Mouse (Mus musculus) stomach, postnatal 0 days (tissue): ENCODE measurements around the gene 1700123O20Rik. TPM values are rescaled to one million over a fixed set of nuclear protein-coding genes. Genes with fewer than 3 reads are reported as not detected.

Experiments
- ATAC-seq: fragments of 200-750 bp; cut with Nextera tagmentation; 2 replicates; pipeline ENCODE4 v1.8.0; 2017; ENCODE audit not compliant: low FRiP score, low TSS enrichment
- DNase-seq: peaks from one replicate; pipeline ENCODE4 v3.0.0-alpha.2; 2016; ENCODE audit warnings: low spot score
- H3K27ac ChIP-seq: fragments of 300-500 bp; sonication (generic); replicated peaks from 2 replicates; pipeline ENCODE4 v1.5.1; 2014; ENCODE audit warnings: mild to moderate bottlenecking, control low read depth
- H3K27me3 ChIP-seq: fragments of 300-500 bp; sonication (generic); 2 replicates; pipeline ENCODE4 v1.6.1; 2014; ENCODE audit warnings: low read length; ENCODE audit not compliant: control insufficient read depth, insufficient read depth
- H3K36me3 ChIP-seq: fragments of 300-500 bp; sonication (generic); 2 replicates; pipeline ENCODE4 v1.6.1; 2014; ENCODE audit warnings: low read length, mixed read lengths; ENCODE audit not compliant: control insufficient read depth, insufficient read depth
- H3K4me1 ChIP-seq: fragments of 300-500 bp; sonication (generic); replicated peaks from 2 replicates; pipeline ENCODE4 v1.6.1; 2014; ENCODE audit warnings: antibody characterized with exemption; ENCODE audit not compliant: control insufficient read depth, insufficient read depth
- H3K4me2 ChIP-seq: fragments of 300-500 bp; sonication (generic); replicated peaks from 2 replicates; pipeline ENCODE4 v1.6.1; 2014; ENCODE audit warnings: low read depth, mild to moderate bottlenecking, control low read depth, moderate library complexity
- H3K4me3 ChIP-seq: fragments of 300-500 bp; sonication (generic); 2 replicates; pipeline ENCODE4 v1.5.1; 2014; ENCODE audit warnings: low read depth, low read length, control low read depth
- H3K9ac ChIP-seq: fragments of 300-500 bp; sonication (generic); 2 replicates; pipeline ENCODE4 v1.6.1; 2014; ENCODE audit warnings: mild to moderate bottlenecking, low read length, control low read depth, mixed read lengths
- H3K9me3 ChIP-seq: fragments of 300-500 bp; sonication (generic); 2 replicates; pipeline ENCODE4 v1.6.1; 2016; ENCODE audit warnings: low read length; ENCODE audit not compliant: control insufficient read depth
- CTCF ChIP-seq: IDR thresholded peaks from 2 replicates; pipeline ENCODE4 v1.5.1; 2016; ENCODE audit warnings: antibody characterized with exemption, low read depth, mild to moderate bottlenecking, moderate library complexity
- EP300 ChIP-seq: optimal IDR thresholded peaks from 2 replicates; pipeline ENCODE3; 2016; ENCODE audit warnings: antibody characterized with exemption
- WGBS: fragments of 180-500 bp; shearing (Covaris S2); extraction: QIAGEN DNeasy Blood & Tissue Kit; methylation state at CpG from one replicate; pipeline ENCODE4 v1.1.7; 2014; 5-methylcytosine and 5-hydroxymethylcytosine counted together
- polyA plus RNA-seq: library from polyadenylated mRNA; unstranded; fragments of >200 nt; fragmentation: Nextera tagmentation; extraction: Ambion mirVana; gene quantifications from 2 replicates; pipeline ENCODE4 v1.2.1, GENCODE M21; 2015

The 1700123O20Rik gene
- polyA plus RNA-seq, 1 experiment from 2014 or later, result 61.7 TPM

GRCm38 (mm10) chr14:54720654-54721350, 34.8 kb downstream of the 1700123O20Rik start:
- Histone ChIP-seq H3K4me3 (no peak overlapping the region), H3K9me3 (no peaks in the 10 kb centered on the region), H3K36me3 (no peaks in the 10 kb centered on the region), H3K4me2 (no peak overlapping the region), H3K4me1 (no peaks in the 10 kb centered on the region), H3K9ac (no peak overlapping the region), H3K27me3 (no peaks in the 10 kb centered on the region), H3K27ac (no peak overlapping the region)
- TF ChIP-seq CTCF (no peak), EP300 (no peak)
- WGBS, result 86% methylated on average over 7 of the region's 7 CpGs
- DNase-seq, result no peak
- ATAC-seq, result no peak

GRCm38 (mm10) chr14:54721711-54722110, 35.7 kb downstream of the 1700123O20Rik start:
- no peaks in the 10 kb centered on the region for H3K4me1 ChIP-seq
- DNase-seq (no peak), ATAC-seq (no peak)
- H3K4me2 ChIP-seq, result no peak overlapping the region
- H3K4me3 ChIP-seq, result no peak overlapping the region
- no peaks in the 10 kb centered on the region for H3K27me3 ChIP-seq
- H3K27ac ChIP-seq, result no peak overlapping the region
- no peaks in the 10 kb centered on the region for H3K9me3 ChIP-seq
- H3K9ac ChIP-seq, result no peak overlapping the region
- H3K36me3 ChIP-seq, result no peaks in the 10 kb centered on the region
- 81% methylated on average over 10 of the region's 10 CpGs for WGBS
- TF ChIP-seq EP300 (no peak), CTCF (no peak)

GRCm38 (mm10) chr14:54724049-54724448, 38.0 kb downstream of the 1700123O20Rik start:
- no peaks in the 10 kb centered on the region for H3K9me3 ChIP-seq
- TF ChIP-seq EP300, result no peak
- no peak for TF ChIP-seq CTCF
- 77% methylated on average over 6 of the region's 6 CpGs for WGBS
- no peak overlapping the region for H3K4me3 ChIP-seq
- H3K4me2 ChIP-seq, result no peak overlapping the region
- H3K27me3 ChIP-seq, result no peaks in the 10 kb centered on the region
- DNase-seq (no peak), ATAC-seq (no peak)
- H3K27ac ChIP-seq, result no peak overlapping the region
- H3K4me1 ChIP-seq, result no peaks in the 10 kb centered on the region
- no peak overlapping the region for H3K9ac ChIP-seq
- H3K36me3 ChIP-seq, result no peaks in the 10 kb centered on the region

DNA sequence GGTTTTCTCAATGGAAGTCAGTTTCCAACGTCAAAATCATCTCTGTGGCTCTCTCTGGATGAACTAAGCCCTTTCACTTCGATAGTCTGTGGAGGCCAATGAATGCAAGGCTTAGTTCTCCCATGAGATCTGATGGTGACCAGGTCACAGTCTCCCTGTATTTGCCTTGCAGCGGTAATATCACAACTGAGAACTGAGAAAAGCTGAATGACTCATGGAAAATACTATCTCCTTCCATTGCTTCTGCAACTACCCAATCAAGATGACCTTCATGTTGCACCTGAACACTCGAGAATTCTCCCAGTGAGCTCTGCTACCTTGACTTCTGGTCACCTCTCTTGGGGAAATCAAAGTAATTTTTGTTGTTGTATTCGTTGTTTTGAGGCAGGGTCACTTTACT, 41.5 kb downstream of the 1700123O20Rik start:
- Histone ChIP-seq H3K36me3 (no peaks in the 10 kb centered on the region), H3K27me3 (no peaks in the 10 kb centered on the region), H3K4me1 (no peaks in the 10 kb centered on the region), H3K4me2 (no peak overlapping the region), H3K9ac (no peak overlapping the region), H3K27ac (no peak overlapping the region), H3K4me3 (no peak overlapping the region), H3K9me3 (no peaks in the 10 kb centered on the region)
- no peak for ATAC-seq
- TF ChIP-seq CTCF, result no peak
- no peak for TF ChIP-seq EP300
- 60% methylated on average over 5 of the region's 5 CpGs for WGBS
- no peak for DNase-seq

DNA sequence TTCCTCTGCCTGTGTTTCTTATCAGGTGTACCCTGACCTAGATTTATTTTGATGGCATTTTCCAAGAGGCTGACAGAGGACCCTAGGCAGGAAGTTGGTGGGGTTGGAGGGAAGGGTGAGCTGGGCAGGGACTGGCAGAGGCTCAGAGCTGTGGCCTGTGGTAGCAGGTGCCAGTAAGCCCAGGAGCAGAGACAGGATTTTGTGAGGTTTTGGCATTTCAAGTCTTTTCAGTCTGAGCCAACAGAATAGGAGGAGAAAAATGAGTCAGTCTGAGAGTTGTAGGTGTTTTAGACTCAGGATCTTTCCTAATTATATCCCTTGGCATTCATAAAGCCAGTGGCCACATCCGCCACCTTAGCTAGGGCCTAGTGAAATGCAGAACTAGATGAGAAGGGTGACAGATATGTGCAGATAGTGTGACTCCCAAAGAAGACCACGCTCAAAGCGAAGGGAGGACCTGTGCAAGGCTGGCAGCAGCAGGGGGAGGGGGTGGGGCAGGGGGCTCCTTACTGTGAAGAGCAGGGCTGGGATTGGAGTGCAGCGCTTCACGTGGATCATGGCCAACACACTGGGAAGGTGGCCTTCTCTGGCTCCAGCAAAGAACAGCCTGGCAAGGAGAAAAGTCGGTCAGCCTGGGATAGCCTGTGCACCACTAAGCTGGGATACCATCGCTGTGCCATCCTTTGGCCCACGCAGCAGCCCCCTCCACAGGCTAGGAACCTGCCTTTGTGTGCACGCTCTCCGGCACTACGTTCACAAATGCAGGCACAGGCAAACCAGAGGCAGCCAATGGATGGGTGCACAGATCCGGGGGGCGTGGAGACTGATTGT, 43.0 kb downstream of the 1700123O20Rik start:
- Histone ChIP-seq H3K4me1 (no peaks in the 10 kb centered on the region), H3K9ac (no peak overlapping the region), H3K36me3 (no peaks in the 10 kb centered on the region), H3K9me3 (no peaks in the 10 kb centered on the region), H3K4me3 (no peak overlapping the region), H3K27me3 (no peaks in the 10 kb centered on the region), H3K4me2 (no peak overlapping the region), H3K27ac (no peak overlapping the region)
- ATAC-seq (no peak), DNase-seq (no peak)
- TF ChIP-seq CTCF (no peak), EP300 (no peak)
- WGBS, result 78% methylated on average over 13 of the region's 13 CpGs

DNA sequence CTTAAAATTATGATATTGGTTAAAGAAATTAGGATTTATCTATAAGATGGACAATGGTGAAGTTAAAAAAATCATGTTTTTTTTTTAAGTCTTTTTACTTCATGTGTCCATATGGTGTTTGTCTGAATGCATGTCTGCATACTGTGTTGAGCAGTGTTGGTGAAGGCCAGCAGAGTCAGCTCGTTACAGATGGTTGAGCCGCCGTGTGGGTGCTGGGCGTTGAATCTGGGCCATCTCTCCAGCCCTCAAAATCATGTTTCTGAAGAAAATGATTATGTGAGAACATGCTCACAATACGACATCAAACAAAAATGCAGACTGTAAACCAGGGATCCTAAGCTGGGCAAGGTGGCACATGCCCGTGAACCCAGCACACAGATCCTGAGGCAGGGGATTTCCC, 44.3 kb downstream of the 1700123O20Rik start:
- DNase-seq (no peak), ATAC-seq (no peak)
- no peak overlapping the region for H3K27ac ChIP-seq
- H3K4me3 ChIP-seq, result no peak overlapping the region
- H3K4me1 ChIP-seq, result no peaks in the 10 kb centered on the region
- H3K9me3 ChIP-seq, result no peaks in the 10 kb centered on the region
- TF ChIP-seq EP300, result no peak
- no peak for TF ChIP-seq CTCF
- WGBS, result 65% methylated on average over 6 of the region's 6 CpGs
- no peaks in the 10 kb centered on the region for H3K27me3 ChIP-seq
- H3K36me3 ChIP-seq, result no peaks in the 10 kb centered on the region
- H3K9ac ChIP-seq, result no peak overlapping the region
- H3K4me2 ChIP-seq, result no peak overlapping the region
